Mouse (Mus musculus): ENCODE measurements at regions not wholly inside any gene's neighbourhood (a gene's known extent, or its start where the extent isn't known, plus 50 kb on each side); places are given as distances from the start of the nearest gene placed in this dataset.

- no peak overlapping the region for H3K27ac ChIP-seq (replicated peaks; ENCODE audit: low read depth, low read length)
- 52% methylated on average over 7 of the region's 7 CpGs for WGBS
- no peak for ATAC-seq (ENCODE audit: low FRiP score, low read depth)
These were observed 113.3 kb upstream of the Slc22a22 start for GRCm38 (mm10) chr15:57590597-57591219.

GRCm38 (mm10) chr15:57589404-57590377 is 112.3 kb upstream of the Slc22a22 start:
- H3K9ac ChIP-seq (ENCODE audit: low read depth, low read length, severe bottlenecking): no peak overlapping the region
- H3K36me3 ChIP-seq (ENCODE audit: control insufficient read depth, insufficient read depth, low read length): no peaks in the 10 kb centered on the region
- no peaks in the 10 kb centered on the region for H3K9me3 ChIP-seq (ENCODE audit: control insufficient read depth, low read length)
- ATAC-seq (ENCODE audit: low FRiP score, low read depth) (peak; percentile 50; the same call in 1 of the 2 replicates), DNase-seq (ENCODE audit: low spot score) (peak; percentile 71)
- H3K4me2 ChIP-seq (replicated peaks; ENCODE audit: low read depth, low read length, severe bottlenecking): 0 out of 2 replicates have a peak overlapping the region, but pooled peaks have one; percentile 2
- H3K4me3 ChIP-seq (replicated peaks; ENCODE audit: low read length): no peak overlapping the region
- no peak for TF ChIP-seq POLR2A (IDR thresholded peaks at IDR 0.05; ENCODE audit: borderline replicate concordance, extremely low read depth, insufficient read depth, insufficient read length)
- peaks cover 5% of the 10 kb centered on the region; the same call in 1 of the 2 replicates for H3K4me1 ChIP-seq (ENCODE audit: control insufficient read depth, insufficient read depth, low read length)
- 27% methylated on average over 10 of the region's 12 CpGs for WGBS
- H3K27me3 ChIP-seq (ENCODE audit: control insufficient read depth, insufficient read depth, low read length): no peaks in the 10 kb centered on the region
- no peak overlapping the region for H3K27ac ChIP-seq (replicated peaks; ENCODE audit: low read depth, low read length)

More at GRCm38 (mm10) chr15:57590597-57591219, 113.3 kb upstream of the Slc22a22 start:
- peak; percentile 21 for DNase-seq (ENCODE audit: low spot score)
- Histone ChIP-seq H3K36me3 (ENCODE audit: control insufficient read depth, insufficient read depth, low read length) (no peaks in the 10 kb centered on the region), H3K9ac (ENCODE audit: low read depth, low read length, severe bottlenecking) (no peak overlapping the region), H3K4me1 (ENCODE audit: control insufficient read depth, insufficient read depth, low read length) (peaks cover 5% of the 10 kb centered on the region; the same call in 1 of the 2 replicates), H3K9me3 (ENCODE audit: control insufficient read depth, low read length) (no peaks in the 10 kb centered on the region), H3K4me3 (replicated peaks; ENCODE audit: low read length) (no peak overlapping the region), H3K4me2 (replicated peaks; ENCODE audit: low read depth, low read length, severe bottlenecking) (no peak overlapping the region), H3K27me3 (ENCODE audit: control insufficient read depth, insufficient read depth, low read length) (no peaks in the 10 kb centered on the region)
- TF ChIP-seq POLR2A (IDR thresholded peaks at IDR 0.05; ENCODE audit: borderline replicate concordance, extremely low read depth, insufficient read depth, insufficient read length): no peak

- Histone ChIP-seq H3K9me3 (ENCODE audit: control insufficient read depth, low read length) (no peaks in the 10 kb centered on the region), H3K36me3 (ENCODE audit: control insufficient read depth, insufficient read depth, low read length) (no peaks in the 10 kb centered on the region), H3K4me1 (ENCODE audit: control insufficient read depth, insufficient read depth, low read length) (peaks cover 5% of the 10 kb centered on the region; the same call in 1 of the 2 replicates), H3K4me3 (replicated peaks; ENCODE audit: low read length) (no peak overlapping the region), H3K9ac (ENCODE audit: low read depth, low read length, severe bottlenecking) (no peak overlapping the region), H3K27ac (replicated peaks; ENCODE audit: low read depth, low read length) (no peak overlapping the region), H3K4me2 (replicated peaks; ENCODE audit: low read depth, low read length, severe bottlenecking) (no peak overlapping the region), H3K27me3 (ENCODE audit: control insufficient read depth, insufficient read depth, low read length) (no peaks in the 10 kb centered on the region)
- TF ChIP-seq POLR2A (IDR thresholded peaks at IDR 0.05; ENCODE audit: borderline replicate concordance, extremely low read depth, insufficient read depth, insufficient read length): no peak
- WGBS: 30% methylated on average over 1 of the region's 1 CpGs
- DNase-seq (ENCODE audit: low spot score) (no peak), ATAC-seq (ENCODE audit: low FRiP score, low read depth) (no peak)
These were observed 108.0 kb upstream of the Slc22a22 start for GRCm38 (mm10) chr15:57585411-57585810.

- TF ChIP-seq POLR2A (IDR thresholded peaks at IDR 0.05; ENCODE audit: borderline replicate concordance, extremely low read depth, insufficient read depth, insufficient read length): no peak
- no peak overlapping the region for H3K9ac ChIP-seq (ENCODE audit: low read depth, low read length, severe bottlenecking)
- peaks cover 4% of the 10 kb centered on the region; the same call in 1 of the 2 replicates for H3K4me1 ChIP-seq (ENCODE audit: control insufficient read depth, insufficient read depth, low read length)
- no peaks in the 10 kb centered on the region for H3K9me3 ChIP-seq (ENCODE audit: control insufficient read depth, low read length)
- no peak overlapping the region for H3K4me3 ChIP-seq (replicated peaks; ENCODE audit: low read length)
- no peak overlapping the region for H3K4me2 ChIP-seq (replicated peaks; ENCODE audit: low read depth, low read length, severe bottlenecking)
- no peaks in the 10 kb centered on the region for H3K27me3 ChIP-seq (ENCODE audit: control insufficient read depth, insufficient read depth, low read length)
- H3K27ac ChIP-seq (replicated peaks; ENCODE audit: low read depth, low read length): no peak overlapping the region
- DNase-seq (ENCODE audit: low spot score) (no peak), ATAC-seq (ENCODE audit: low FRiP score, low read depth) (no peak)
- H3K36me3 ChIP-seq (ENCODE audit: control insufficient read depth, insufficient read depth, low read length): no peaks in the 10 kb centered on the region
- 90% methylated on average over 11 of the region's 11 CpGs for WGBS
These were observed 107.1 kb upstream of the Slc22a22 start for GRCm38 (mm10) chr15:57584498-57584897.

- ATAC-seq (ENCODE audit: low FRiP score, low read depth): no peak
- H3K9me3 ChIP-seq (ENCODE audit: control insufficient read depth, low read length): no peaks in the 10 kb centered on the region
- no peak overlapping the region for H3K27ac ChIP-seq (replicated peaks; ENCODE audit: low read depth, low read length)
- no peak overlapping the region for H3K4me2 ChIP-seq (replicated peaks; ENCODE audit: low read depth, low read length, severe bottlenecking)
- H3K27me3 ChIP-seq (ENCODE audit: control insufficient read depth, insufficient read depth, low read length): no peaks in the 10 kb centered on the region
- no peaks in the 10 kb centered on the region for H3K4me1 ChIP-seq (ENCODE audit: control insufficient read depth, insufficient read depth, low read length)
- TF ChIP-seq POLR2A (IDR thresholded peaks at IDR 0.05; ENCODE audit: borderline replicate concordance, extremely low read depth, insufficient read depth, insufficient read length): no peak
- no peak overlapping the region for H3K4me3 ChIP-seq (replicated peaks; ENCODE audit: low read length)
- H3K36me3 ChIP-seq (ENCODE audit: control insufficient read depth, insufficient read depth, low read length): no peaks in the 10 kb centered on the region
- H3K9ac ChIP-seq (ENCODE audit: low read depth, low read length, severe bottlenecking): no peak overlapping the region
- DNase-seq (ENCODE audit: low spot score): no peak
These were observed 103.8 kb upstream of the Slc22a22 start for GRCm38 (mm10) chr15:57581266-57581665.

All from limb, embryonic 14.5 days (tissue).